Mouse (Mus musculus): ENCODE measurements around the gene Hectd1.
A peak's percentile ranks its signal among the peaks of the same experiment; 100 is the strongest.

Hectd1 gene

DNA sequence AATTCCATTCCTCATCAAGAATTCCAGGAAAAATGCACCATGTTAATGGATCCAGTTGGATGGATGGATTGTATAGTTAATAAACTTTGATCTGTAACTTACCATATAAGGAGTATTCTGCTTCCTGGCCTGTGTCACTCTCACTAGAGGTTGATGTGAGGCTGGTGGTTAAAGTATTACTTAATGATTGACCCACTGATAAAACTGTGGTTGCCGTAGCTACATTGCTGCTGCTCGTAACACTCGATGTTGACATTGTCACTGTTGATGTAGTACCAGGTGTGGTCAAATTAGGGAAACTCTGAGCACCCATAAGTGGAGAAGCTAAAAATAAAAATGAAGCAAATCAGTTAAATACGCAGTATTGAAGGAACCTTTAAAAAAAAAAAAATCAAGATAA, 61.9 kb downstream of the Hectd1 start:
- no peak for DNase-seq

DNA sequence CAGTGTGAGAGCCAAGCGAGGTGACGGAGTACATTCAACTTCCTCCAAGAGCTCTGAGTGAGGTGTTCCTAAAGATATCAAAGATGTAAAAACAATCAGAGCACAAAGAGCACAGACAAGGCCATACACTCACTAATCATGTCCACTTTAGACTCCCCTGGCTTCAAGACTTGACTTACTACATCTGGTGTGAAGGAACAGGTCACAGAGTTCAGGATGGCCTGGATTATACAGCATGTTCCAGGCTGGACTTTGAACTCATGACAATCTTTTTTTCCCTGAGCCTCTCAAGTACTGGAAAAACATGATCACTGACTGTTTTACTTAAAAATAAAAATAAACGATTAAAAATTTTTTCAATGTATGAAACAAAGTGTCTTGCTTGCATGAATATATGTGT, 70.0 kb downstream of the Hectd1 start:
- DNase-seq = no peak

DNA sequence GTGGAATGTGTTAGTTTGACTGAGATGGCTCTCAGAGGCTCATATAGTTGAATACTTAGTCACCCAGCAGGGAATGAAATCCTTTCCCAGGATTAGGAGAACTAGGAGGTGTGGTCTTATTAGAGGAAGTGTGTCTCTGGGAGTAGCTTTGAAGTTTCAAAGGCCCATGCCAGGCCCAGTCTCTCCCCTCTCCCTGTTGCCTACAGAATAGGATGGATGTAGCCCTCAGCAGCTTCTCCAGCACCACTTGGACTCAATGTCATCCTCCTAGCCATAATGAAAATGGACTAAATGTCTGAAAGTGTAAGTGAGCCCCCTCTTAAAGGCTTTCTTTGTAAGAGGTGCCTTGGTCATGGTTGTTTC, 72.8 kb downstream of the Hectd1 start:
- DNase-seq = no peak

DNA sequence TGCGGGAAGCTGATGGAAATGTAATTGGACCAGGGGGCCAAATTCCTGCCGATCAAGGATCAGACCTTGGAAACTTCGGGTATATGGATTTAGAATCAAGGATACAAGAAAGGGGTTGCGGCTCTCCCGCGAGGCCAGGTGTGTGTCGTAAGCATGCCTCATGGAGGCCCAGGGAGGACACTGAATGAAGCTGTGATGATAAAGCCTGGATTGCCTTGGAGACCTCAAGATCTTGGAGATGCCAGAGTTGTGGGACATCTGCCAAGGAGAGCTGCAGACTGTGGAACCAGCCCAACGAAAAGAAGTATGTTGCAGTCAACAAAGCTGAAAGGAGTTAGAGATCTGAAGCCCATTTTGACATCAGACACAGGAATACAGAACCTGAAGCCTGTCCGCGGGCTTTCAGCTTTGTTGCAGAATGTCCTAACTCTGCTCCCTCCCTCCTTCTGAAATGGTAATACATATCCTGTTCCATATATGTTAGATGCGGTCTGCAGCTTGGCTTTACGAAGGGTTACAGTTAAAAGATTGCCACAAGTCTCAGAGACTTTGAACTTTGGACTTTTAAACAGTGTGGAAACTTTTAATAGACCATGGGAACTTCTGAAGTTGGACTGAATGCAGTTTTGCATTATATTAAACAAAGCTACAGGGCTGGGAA, 73.3 kb downstream of the Hectd1 start:
- no peak for DNase-seq

GRCm38 (mm10) chr12:51747348-51747747, 82.0 kb downstream of the Hectd1 start:
- no peak for DNase-seq

GRCm38 (mm10) chr12:51744957-51745356, 84.4 kb downstream of the Hectd1 start:
- no peak for DNase-seq

- peak; percentile 30 to 33 for DNase-seq
Observed at GRCm38 (mm10) chr12:51741690-51742089, 87.6 kb downstream of the Hectd1 start.

- DNase-seq = no peak
Observed at GRCm38 (mm10) chr12:51736807-51737206, 92.5 kb downstream of the Hectd1 start.

- no peak for DNase-seq
Observed at GRCm38 (mm10) chr12:51736381-51736780, 93.0 kb downstream of the Hectd1 start.

- DNase-seq = no peak
Observed at GRCm38 (mm10) chr12:51735840-51736271, 93.5 kb downstream of the Hectd1 start.

- DNase-seq = no peak
Observed at GRCm38 (mm10) chr12:51734605-51735211, 94.6 kb downstream of the Hectd1 start.

DNA sequence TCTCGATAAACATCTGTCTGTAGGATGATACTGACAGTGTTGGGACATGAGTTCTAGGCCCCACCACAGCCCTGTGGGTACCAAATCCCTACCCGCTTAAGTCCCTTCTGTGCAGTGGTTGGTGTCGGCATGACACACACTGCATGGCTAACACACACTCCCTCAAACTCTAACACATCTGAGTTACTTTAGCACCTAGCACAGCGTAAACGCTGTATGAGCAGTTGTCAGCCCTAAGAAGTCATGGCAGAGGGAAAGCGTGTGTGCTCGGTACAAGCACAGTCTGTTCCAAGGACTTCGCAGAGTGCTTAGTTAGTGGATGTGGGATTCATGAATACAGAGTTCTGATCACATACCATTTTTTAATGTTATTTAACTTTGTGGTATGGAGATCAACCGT, 99.5 kb downstream of the Hectd1 start:
- no peak for DNase-seq

DNA sequence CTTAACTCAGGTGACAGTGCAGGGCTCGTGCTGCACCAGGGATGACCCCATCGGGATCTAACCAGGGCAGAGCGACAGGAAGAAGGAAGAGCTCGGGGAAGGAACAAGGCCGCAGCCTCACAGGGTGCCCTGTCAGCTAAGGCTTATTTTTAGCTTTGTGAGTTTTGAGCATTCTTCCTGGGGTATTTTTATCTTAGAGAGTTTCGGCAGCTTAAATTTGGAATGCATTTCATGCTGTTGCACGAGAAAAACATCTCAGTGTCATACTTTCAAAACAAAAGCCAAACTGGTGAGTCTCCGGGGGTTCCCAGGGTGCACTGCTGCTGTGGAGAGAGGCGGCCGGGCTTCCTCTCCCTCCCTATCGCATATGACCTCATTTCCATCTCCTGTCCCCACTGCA, 100.3 kb downstream of the Hectd1 start:
- DNase-seq = no peak

DNA sequence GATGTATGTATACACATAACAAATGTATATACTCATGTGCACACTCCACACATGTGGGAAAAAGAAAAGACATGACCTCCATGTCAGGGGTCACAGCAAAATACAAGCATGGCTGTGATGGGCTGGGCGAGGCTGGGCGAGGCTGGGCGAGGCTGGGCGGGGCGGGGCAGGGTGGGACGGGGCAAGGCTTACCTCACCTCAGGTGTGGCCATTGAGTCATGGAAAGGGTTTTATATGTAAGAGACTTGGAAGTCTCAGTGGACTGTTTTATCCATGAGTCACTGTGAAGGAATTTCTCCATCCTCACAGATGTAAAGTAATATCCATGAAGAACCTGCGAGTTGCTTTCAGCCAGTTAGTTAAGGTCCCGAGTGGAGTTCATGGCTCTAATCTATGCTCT, 107.5 kb downstream of the Hectd1 start:
- no peak for DNase-seq

DNA sequence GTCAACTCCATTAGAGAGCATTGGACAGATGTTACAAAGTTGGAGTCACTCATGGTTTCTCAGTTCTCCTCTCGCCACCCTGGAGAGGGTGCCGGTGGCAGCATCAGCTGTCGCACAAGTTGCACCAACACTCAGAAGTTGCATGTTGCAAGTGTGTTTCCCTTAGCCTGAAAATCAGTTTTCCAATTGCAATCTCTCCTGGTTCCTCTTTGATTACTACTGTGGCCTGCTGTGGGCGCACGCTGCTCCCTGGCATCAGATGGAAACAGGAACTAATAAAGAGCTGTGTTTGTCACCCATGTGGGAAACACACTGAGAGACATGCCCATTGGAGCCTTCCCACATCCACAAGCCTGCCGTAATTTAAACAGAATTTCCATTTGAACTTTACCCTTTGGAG, 110.7 kb downstream of the Hectd1 start:
- DNase-seq = no peak

DNA sequence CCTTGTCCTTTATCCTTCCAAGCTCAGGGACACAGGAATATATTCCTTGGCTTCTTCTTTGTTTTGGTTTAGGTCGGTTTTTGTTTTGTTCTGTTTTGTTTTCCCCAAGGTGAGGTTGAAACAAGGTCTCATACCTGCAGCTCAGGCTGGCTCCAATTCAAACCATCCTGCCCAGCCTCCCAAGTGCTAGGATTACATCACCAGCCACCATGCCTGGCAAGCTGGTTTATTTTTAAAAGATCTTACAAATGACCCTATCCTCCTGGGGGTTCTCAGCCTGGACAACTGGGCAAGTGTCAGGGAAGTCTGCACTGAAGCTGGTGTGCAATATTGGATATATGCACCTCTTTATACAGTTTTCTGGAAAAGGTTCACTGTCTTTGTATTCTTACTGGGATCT, 116.7 kb downstream of the Hectd1 start:
- DNase-seq = no peak

- DNase-seq = no peak
Observed at GRCm38 (mm10) chr12:51710154-51710553, 119.2 kb downstream of the Hectd1 start.

DNA sequence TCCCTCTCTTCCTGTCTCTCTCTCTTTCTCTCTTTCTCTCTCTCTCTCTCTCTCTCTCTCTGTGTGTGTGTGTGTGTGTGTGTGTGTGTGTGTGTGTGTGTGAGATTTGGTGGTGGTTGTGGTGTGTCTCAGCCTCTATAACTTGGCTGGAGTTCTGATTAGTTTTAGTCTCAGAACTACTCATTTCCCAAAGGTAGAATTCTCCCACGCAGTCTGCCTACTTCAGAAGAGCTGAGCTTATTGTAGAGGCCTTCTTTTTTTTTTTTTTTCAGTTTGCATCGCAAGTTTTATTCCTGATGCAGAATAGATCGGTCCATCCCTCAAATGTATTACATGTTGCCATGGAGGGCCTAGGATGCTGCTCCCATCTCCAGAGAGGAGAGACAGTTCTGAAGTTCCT, 119.6 kb downstream of the Hectd1 start:
- DNase-seq = no peak

GRCm38 (mm10) chr12:51708941-51709686, 120.2 kb downstream of the Hectd1 start:
- DNase-seq = no peak

GRCm38 (mm10) chr12:51706673-51707235, 122.6 kb downstream of the Hectd1 start:
- no peak for DNase-seq

DNA sequence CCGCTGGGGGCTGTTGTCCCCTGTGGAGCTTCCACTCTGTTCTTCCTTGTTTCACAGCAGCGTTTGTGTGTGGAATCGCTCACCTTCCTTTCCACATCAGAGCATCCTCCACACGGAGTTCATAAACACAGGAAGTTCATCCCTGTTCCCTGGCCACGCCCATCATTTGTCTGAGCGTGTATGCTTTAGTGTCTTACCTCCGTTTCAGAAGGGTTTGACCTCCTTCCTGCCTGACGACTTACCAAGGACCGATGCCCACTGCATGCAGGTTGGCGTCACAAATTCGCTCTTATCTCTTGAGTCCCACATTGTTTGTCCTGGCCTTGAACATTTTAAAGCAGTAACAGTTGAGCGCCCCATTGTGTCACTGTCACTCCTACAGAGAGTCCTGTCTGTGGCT, 123.6 kb downstream of the Hectd1 start:
- DNase-seq = no peak

DNA sequence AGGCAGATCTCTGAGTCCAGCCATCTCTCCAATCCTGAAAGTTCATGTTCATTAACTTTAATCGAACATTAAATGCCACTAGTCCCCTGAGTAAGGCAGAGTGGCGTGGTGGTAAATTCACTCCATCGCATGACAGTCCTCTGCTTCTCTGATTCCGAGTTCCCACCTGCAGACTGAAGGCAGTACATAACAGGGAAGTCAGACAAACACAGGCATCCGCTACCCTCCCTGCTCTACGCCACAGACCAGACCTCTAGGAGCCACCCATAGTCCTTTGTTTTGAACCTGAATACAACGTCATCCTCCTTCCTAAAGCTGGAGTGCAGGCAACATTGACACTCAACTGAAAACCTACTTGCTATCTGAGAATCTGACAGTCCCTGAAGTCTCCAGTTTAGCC, 124.8 kb downstream of the Hectd1 start:
- no peak for DNase-seq

GRCm38 (mm10) chr12:51703859-51704258, 125.5 kb downstream of the Hectd1 start:
- DNase-seq = no peak

DNA sequence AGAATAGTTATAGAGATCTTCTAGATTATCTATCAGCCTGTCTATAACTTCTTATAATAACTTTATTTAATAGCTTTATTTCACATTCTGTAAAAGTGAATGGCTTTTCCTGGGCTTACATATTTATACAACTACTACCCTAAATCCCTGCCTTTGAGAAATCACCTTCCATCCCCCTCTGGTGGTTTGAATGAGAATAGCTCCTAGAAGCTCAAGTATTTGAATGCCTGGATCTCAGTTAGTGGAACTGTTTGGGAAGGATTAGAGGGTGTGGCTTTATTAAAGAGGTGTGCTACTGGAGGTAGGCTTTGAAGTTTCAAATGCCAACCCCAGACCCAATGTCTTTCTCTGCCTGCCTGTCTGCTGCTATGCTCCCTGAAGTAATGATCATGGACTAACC, 127.6 kb downstream of the Hectd1 start:
- no peak for DNase-seq

Measured in thymus, postnatal 36 days (tissue).